Mouse (Mus musculus) G1E (cell line): Measurements from ENCODE around the gene Med25. TPM values are rescaled to one million over a fixed set of nuclear protein-coding genes. Genes with fewer than 3 reads are reported as not detected.

ENCODE experiments used
- ATAC-seq: 2 replicates; pipeline ENCODE4 v1.8.0; 2016; ENCODE audit warnings: mild to moderate bottlenecking; ENCODE audit not compliant: insufficient number of reproducible peaks, poor library complexity, low FRiP score, severe bottlenecking; ENCODE audit errors: extremely low read depth
- DNase-seq: peaks from one replicate; pipeline ENCODE4 v3.0.0; 2012; ENCODE audit warnings: low spot score
- H3K27me3 ChIP-seq: 2 replicates; pipeline ENCODE4 v1.6.1; 2012; ENCODE audit warnings: mild to moderate bottlenecking, low read length, inconsistent platforms; ENCODE audit not compliant: insufficient read depth
- H3K36me3 ChIP-seq: replicated peaks from 2 replicates; pipeline ENCODE3; 2012; ENCODE audit warnings: mild to moderate bottlenecking, inconsistent platforms
- H3K4me1 ChIP-seq: 2 replicates; pipeline ENCODE4 v1.6.1; 2012; ENCODE audit warnings: low read depth, low read length, inconsistent platforms, mixed read lengths; ENCODE audit not compliant: insufficient read depth
- H3K4me3 ChIP-seq: 2 replicates; pipeline ENCODE4 v1.5.1; 2012; ENCODE audit warnings: low read depth, mild to moderate bottlenecking, inconsistent platforms, low read length, moderate library complexity, mixed read lengths
- H3K9me3 ChIP-seq: replicated peaks from 2 replicates; pipeline ENCODE4 v1.6.1; 2012; ENCODE audit warnings: inconsistent platforms
- CTCF ChIP-seq: IDR thresholded peaks from 2 replicates; pipeline ENCODE4 v1.5.1; 2012; ENCODE audit warnings: low read depth, low read length, inconsistent platforms, mixed read lengths
- GATA1 ChIP-seq: IDR thresholded peaks from 2 replicates; pipeline ENCODE4 v1.6.1; 2012; ENCODE audit warnings: borderline replicate concordance, low read length, inconsistent platforms, mixed read lengths
- GATA2 ChIP-seq: IDR thresholded peaks from 2 replicates; pipeline ENCODE4 v1.6.1; 2012; ENCODE audit warnings: low read depth, low read length, inconsistent platforms, borderline replicate concordance
- POLR2AphosphoS5 ChIP-seq: IDR thresholded peaks from 2 replicates; pipeline ENCODE4 v1.6.1; 2012; ENCODE audit warnings: low read depth, low read length, inconsistent platforms; ENCODE audit not compliant: insufficient replicate concordance
- TAL1 ChIP-seq: conservative IDR thresholded peaks from 2 replicates; pipeline ENCODE4 v1.6.1; 2012; ENCODE audit warnings: low read depth, low read length, inconsistent platforms, mixed read lengths
- polyA plus RNA-seq: library from polyadenylated mRNA; stranded (reverse); fragments of >175 nt; gene quantifications from 2 replicates; pipeline ENCODE4 v1.2.3, GENCODE M21; 2012
- total RNA-seq, 2 experiments: library from RNA; stranded (forward) in 1 of 2; stranded (reverse) in 1 of 2; fragments of 200-1000 nt in 1 of 2; fragments of >200 nt in 1 of 2; fragmentation: Nextera tagmentation in 1 of 2; gene quantifications; 2 replicates each; pipeline ENCODE4 v1.2.3; 2014 to 2017

Med25 gene
- total and polyA plus RNA-seq, 3 experiments = 14.0 to 367 (median 96.6) TPM

- ATAC-seq (no peak), DNase-seq (no peak)
- Histone ChIP-seq H3K9me3 (peaks cover 14% of the 10 kb centered on the region), H3K27me3 (no peaks in the 10 kb centered on the region), H3K4me1 (peaks cover 33% of the 10 kb centered on the region), H3K4me3 (no peak overlapping the region), H3K36me3 (peaks cover 97% of the 10 kb centered on the region)
- TF ChIP-seq TAL1 = no peak
- no peak for TF ChIP-seq POLR2AphosphoS5
- TF ChIP-seq GATA2 = no peak
- TF ChIP-seq CTCF = no peak
- no peak for TF ChIP-seq GATA1
Observed at GRCm38 (mm10) chr7:44838073-44838472, 54.4 kb downstream of the Med25 start.

- DNase-seq (no peak), ATAC-seq (no peak)
- Histone ChIP-seq H3K9me3 (peaks cover 14% of the 10 kb centered on the region), H3K36me3 (peaks cover 94% of the 10 kb centered on the region), H3K4me3 (no peak overlapping the region), H3K27me3 (no peaks in the 10 kb centered on the region), H3K4me1 (peaks cover 37% of the 10 kb centered on the region)
- TF ChIP-seq GATA2 (no peak), GATA1 (no peak), POLR2AphosphoS5 (0 out of 2 replicates have a peak, but pooled peaks have one; percentile 26)
Observed at GRCm38 (mm10) chr7:44836423-44837053, 56.0 kb downstream of the Med25 start.

- TF ChIP-seq CTCF = no peak
- no peak for TF ChIP-seq GATA2
- no peak for TF ChIP-seq POLR2AphosphoS5
- TF ChIP-seq TAL1 = no peak
- no peak for TF ChIP-seq GATA1
- Histone ChIP-seq H3K27me3 (no peaks in the 10 kb centered on the region), H3K4me3 (no peak overlapping the region), H3K36me3 (peaks cover 94% of the 10 kb centered on the region), H3K9me3 (peaks cover 14% of the 10 kb centered on the region), H3K4me1 (peaks cover 42% of the 10 kb centered on the region)
- DNase-seq (no peak), ATAC-seq (no peak)
Observed at GRCm38 (mm10) chr7:44836016-44836404, 56.5 kb downstream of the Med25 start.

GRCm38 (mm10) chr7:44835373-44836015 lies 57.0 kb downstream of the Med25 start:
- Histone ChIP-seq H3K36me3 (peaks cover 94% of the 10 kb centered on the region), H3K4me3 (no peak overlapping the region), H3K4me1 (peaks cover 43% of the 10 kb centered on the region), H3K9me3 (peaks cover 13% of the 10 kb centered on the region), H3K27me3 (no peaks in the 10 kb centered on the region)
- TF ChIP-seq GATA2 = no peak
- no peak for TF ChIP-seq POLR2AphosphoS5
- no peak for TF ChIP-seq GATA1
- no peak for TF ChIP-seq TAL1
- no peak for TF ChIP-seq CTCF
- no peak for DNase-seq
- no peak for ATAC-seq

- H3K27me3 ChIP-seq = no peaks in the 10 kb centered on the region
- no peak overlapping the region for H3K4me3 ChIP-seq
- H3K9me3 ChIP-seq = no peaks in the 10 kb centered on the region
- H3K36me3 ChIP-seq = peaks cover 94% of the 10 kb centered on the region
- H3K4me1 ChIP-seq = peaks cover 61% of the 10 kb centered on the region
- ATAC-seq = no peak
- TF ChIP-seq GATA1 = no peak
- TF ChIP-seq POLR2AphosphoS5 = no peak
- no peak for TF ChIP-seq TAL1
- no peak for TF ChIP-seq CTCF
- no peak for TF ChIP-seq GATA2
- DNase-seq = no peak
Observed at GRCm38 (mm10) chr7:44832763-44833162, 59.7 kb downstream of the Med25 start.

- Histone ChIP-seq H3K9me3 (no peaks in the 10 kb centered on the region), H3K36me3 (peaks cover 94% of the 10 kb centered on the region), H3K4me1 (peaks cover 80% of the 10 kb centered on the region), H3K27me3 (no peaks in the 10 kb centered on the region), H3K4me3 (peak overlapping the region; percentile 10; the same call in 1 of the 2 replicates)
- DNase-seq (no peak), ATAC-seq (no peak)
- TF ChIP-seq GATA1 = no peak
- TF ChIP-seq CTCF = no peak
- no peak for TF ChIP-seq POLR2AphosphoS5
- no peak for TF ChIP-seq TAL1
- no peak for TF ChIP-seq GATA2
Observed at GRCm38 (mm10) chr7:44828706-44829105, 63.8 kb downstream of the Med25 start.
